Comparison of ENCODE assay signal across 8 mouse cellular contexts in genomic region chr7:55793952-55794603, GRCm38 (mm10). TPM values are rescaled to one million over a fixed set of nuclear protein-coding genes. Genes with fewer than 3 reads are reported as not detected.
DNase-seq lines count a peak whose midpoint lies in the region; ATAC-seq lines count a peak whose summit lies in the region.

Gene Tubgcp5, plus strand, starts transcription at chr7:55794154.

- peaks cover 27% of the 10 kb centered on the region for H3K36me3 ChIP-seq in hindbrain, embryonic 15.5 days

- H3K9me3 ChIP-seq in hindbrain, embryonic 15.5 days, result no peaks in the 10 kb centered on the region

- peak; percentile 99 for ATAC-seq in hindbrain, embryonic 15.5 days (ENCODE audit: low FRiP score, low read depth)

- peak within 1 kb of the TSS; percentile 68 for H3K4me2 ChIP-seq in hindbrain, embryonic 15.5 days

- no peaks in the 10 kb centered on the region for H3K27me3 ChIP-seq in hindbrain, embryonic 15.5 days

- peak within 1 kb of the TSS; percentile 83 for H3K9ac ChIP-seq in hindbrain, embryonic 15.5 days

- H3K4me3 ChIP-seq in hindbrain, embryonic 15.5 days, result peak within 1 kb of the TSS; percentile 69

- peaks cover 16% of the 10 kb centered on the region for H3K4me1 ChIP-seq in hindbrain, embryonic 15.5 days (replicated peaks)

- under 1% methylated on average over 51 of the region's 51 CpGs for WGBS in hindbrain, embryonic 15.5 days

- H3K27ac ChIP-seq in hindbrain, embryonic 15.5 days (replicated peaks), result peak within 1 kb of the TSS; percentile 81

- peak; percentile 96 for DNase-seq in T-cell, adult 2 months (ENCODE audit: low spot score)
- peak; percentile 96 to 98 for DNase-seq in cerebellum, postnatal 36 days
- DNase-seq in frontal cortex, postnatal 36 days (ENCODE audit: low spot score in 2 of 2), result peak; percentile 95 to 98
- DNase-seq in left cerebral cortex, adult 11 months (ENCODE audit: low spot score), result peak; percentile 96
- DNase-seq in lung, postnatal 4 days, result peak; percentile 98
- DNase-seq in retina, postnatal 7 days (ENCODE audit: low read depth, low spot score), result peak; percentile 86
- peak; percentile 86 for DNase-seq in urinary bladder, adult 2 months (ENCODE audit: low spot score)

RNA-seq across cellular contexts. Expression of gene Tubgcp5, which starts in this region (rescaled TPM):
- polyA plus RNA-seq in hindbrain, embryonic 15.5 days (2015; fragmentation: Nextera tagmentation; extraction: Ambion mirVana), result 35.7 and 38.2 TPM in 2 replicates
- polyA plus RNA-seq in urinary bladder, adult 2 months (2012; rRNA removed), result 14.7 and 14.8 TPM in 2 replicates

Comparison
In these comparisons a context has a peak if more than half of its experiments do, and no peak if none do; other contexts are left out.
1. Peak in every context shown above with its lines: DNase-seq, ATAC-seq, H3K4me3 ChIP-seq and H3K27ac ChIP-seq.